Mouse (Mus musculus): ENCODE data around the gene Dtd1. TPM values are rescaled to one million over a fixed set of nuclear protein-coding genes. Genes with fewer than 3 reads are reported as not detected.

Gene Dtd1
- polyA plus RNA-seq, 1 experiment from 2014 or later, result 45.8 TPM

DNA sequence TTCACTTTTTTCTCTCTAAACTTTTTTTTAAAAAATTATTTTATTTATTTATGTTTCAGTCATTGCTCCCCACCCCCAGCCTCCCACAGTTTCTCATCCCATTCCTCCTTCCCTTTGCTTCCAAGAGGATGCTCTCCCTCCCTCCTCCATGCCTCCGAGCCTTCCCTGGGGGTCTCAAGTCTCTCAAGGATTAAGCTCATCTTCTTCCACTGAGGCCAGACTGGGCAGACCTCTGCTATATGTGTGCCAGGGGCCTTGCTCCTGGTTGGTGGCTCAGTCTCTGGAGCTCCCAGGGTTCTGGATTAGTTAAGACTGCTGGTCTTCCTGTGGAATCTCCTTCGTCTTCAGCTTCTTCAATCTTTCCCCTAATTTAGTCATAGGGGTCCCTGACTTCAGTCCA, 110.0 kb downstream of the Dtd1 start:
- in situ Hi-C loops (cut with MboI; ENCODE audit: low pct_unique_long_range_greater_than_20kb), result no loop called here
- POLR2A ChIA-PET, result interaction anchor here (1.0 kb wide), 1 partner anchor 11 kb away, joined by 3 read pairs; no protein-coding TSS in a partner anchor
- TF ChIP-seq CTCF (IDR thresholded peaks at IDR 0.05), result no peak
- ATAC-seq, result no peak
- H3K27me3 ChIP-seq, result no peaks in the 10 kb centered on the region
- DNase-seq (ENCODE audit: low read depth, low spot score), result no peak
- CTCF ChIA-PET, result interaction anchor here (2.0 kb wide), 1 partner anchor 10 kb away, joined by 7 read pairs; no protein-coding TSS in a partner anchor

DNA sequence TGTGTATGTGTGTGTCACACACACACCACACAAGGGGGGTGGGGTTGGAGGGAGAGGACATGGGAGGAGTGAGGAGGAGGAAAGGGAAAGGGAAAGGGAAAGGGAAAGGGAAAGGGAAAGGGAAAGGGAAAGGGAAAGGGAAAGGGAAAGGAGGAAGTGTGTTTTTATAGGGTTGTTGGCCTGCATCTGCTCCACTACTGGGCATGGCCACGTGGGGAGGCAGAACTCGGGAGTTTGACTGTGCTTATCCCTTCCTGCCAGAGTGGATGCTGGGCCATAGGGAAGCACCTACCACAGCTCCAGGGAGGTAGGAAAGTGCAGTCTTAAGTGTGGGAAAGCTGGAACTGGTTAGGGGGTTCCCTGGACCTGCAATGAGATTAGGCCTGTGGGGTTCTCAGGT, 114.9 kb downstream of the Dtd1 start:
- in situ Hi-C loops (cut with MboI; ENCODE audit: low pct_unique_long_range_greater_than_20kb), result no loop called here
- POLR2A ChIA-PET, result no interaction called here
- no peaks in the 10 kb centered on the region for H3K27me3 ChIP-seq
- no peak for ATAC-seq
- DNase-seq (ENCODE audit: low read depth, low spot score), result no peak
- CTCF ChIA-PET, result interaction anchor here (2.2 kb wide), 1 partner anchor 10 kb away, joined by 7 read pairs; no protein-coding TSS in a partner anchor
- TF ChIP-seq CTCF (IDR thresholded peaks at IDR 0.05), result no peak

DNA sequence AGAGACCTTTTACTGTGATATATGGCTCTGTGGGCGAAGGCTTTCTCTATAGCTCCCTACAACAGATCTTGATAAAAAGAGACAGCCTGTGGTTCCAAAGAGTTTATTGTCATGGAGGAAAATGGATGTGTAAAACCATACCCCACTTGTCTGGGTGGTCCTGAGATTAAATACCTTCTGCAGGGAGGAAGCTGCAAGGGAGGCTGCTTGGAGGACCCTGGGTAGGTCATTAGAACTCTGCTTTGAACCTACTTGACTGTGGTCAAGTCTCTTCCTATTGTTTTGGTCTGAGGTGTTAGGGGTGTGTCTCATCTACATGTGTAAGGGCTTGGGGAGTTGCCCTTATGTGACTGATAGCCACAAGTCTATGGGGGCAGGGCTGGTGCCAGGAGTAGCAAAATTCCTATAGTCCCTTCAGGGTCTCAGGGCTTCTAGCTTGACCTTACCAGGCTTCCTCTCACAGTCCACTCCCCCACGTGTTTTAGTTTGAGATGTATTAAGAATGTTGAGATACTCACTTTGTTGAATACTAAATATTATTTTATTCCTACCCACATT, 115.6 kb downstream of the Dtd1 start:
- POLR2A ChIA-PET, result no interaction called here
- no peak for TF ChIP-seq CTCF (IDR thresholded peaks at IDR 0.05)
- ATAC-seq, result no peak
- CTCF ChIA-PET, result interaction anchor here (2.2 kb wide), 1 partner anchor 9 kb away, joined by 7 read pairs; no protein-coding TSS in a partner anchor
- in situ Hi-C loops (cut with MboI; ENCODE audit: low pct_unique_long_range_greater_than_20kb), result no loop called here
- DNase-seq (ENCODE audit: low read depth, low spot score), result no peak
- H3K27me3 ChIP-seq, result no peaks in the 10 kb centered on the region

DNA sequence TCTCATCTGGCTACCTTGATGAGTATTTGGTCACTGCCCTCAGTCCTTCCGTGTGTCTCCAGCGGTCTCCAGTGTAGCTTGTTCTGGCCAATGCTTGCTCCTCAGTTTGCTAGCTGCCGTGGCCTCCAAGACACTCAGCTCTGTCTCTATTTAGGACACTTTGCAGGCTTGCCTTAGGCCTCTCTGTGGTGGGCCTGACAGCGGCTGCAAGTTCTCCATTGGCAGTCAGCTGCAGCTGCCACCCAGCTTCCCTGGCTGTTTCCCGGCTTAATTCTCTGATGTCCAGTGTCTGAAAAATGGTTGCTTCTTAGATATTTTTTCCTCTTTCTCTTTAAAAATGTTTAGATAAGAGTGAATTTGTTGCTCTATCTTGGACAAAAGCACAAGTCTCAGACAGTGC, 116.6 kb downstream of the Dtd1 start:
- in situ Hi-C loops (cut with MboI; ENCODE audit: low pct_unique_long_range_greater_than_20kb), result no loop called here
- CTCF ChIA-PET, result interaction anchor here (2.2 kb wide), 1 partner anchor 8 kb away, joined by 7 read pairs; no protein-coding TSS in a partner anchor
- POLR2A ChIA-PET, result no interaction called here
- ATAC-seq, result no peak
- TF ChIP-seq CTCF (IDR thresholded peaks at IDR 0.05), result no peak
- H3K27me3 ChIP-seq, result no peaks in the 10 kb centered on the region
- DNase-seq (ENCODE audit: low read depth, low spot score), result no peak

DNA sequence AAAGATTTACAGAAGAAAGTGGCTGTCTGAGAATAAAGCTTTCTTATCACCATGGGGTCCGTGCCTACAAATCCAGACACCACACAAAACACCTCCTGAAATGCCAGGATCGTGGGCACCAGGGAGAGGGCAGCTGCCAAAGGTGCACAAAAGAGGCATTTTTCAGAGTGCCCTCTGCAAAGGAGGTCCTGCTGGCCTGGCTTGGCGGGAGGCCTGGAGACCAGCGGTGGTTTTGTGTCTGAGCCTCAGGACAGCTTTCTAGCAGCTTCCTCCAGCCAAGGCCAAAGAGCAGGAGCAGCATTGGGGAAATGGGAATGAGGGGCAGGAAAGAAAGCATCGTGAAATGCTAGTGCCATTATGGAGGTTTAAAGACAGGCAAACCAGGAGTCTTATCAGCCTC, 118.6 kb downstream of the Dtd1 start:
- no peaks in the 10 kb centered on the region for H3K27me3 ChIP-seq
- CTCF ChIA-PET, result no interaction called here
- DNase-seq (ENCODE audit: low read depth, low spot score) (no peak), ATAC-seq (no peak)
- in situ Hi-C loops (cut with MboI; ENCODE audit: low pct_unique_long_range_greater_than_20kb), result no loop called here
- POLR2A ChIA-PET, result no interaction called here
- no peak for TF ChIP-seq CTCF (IDR thresholded peaks at IDR 0.05)

DNA sequence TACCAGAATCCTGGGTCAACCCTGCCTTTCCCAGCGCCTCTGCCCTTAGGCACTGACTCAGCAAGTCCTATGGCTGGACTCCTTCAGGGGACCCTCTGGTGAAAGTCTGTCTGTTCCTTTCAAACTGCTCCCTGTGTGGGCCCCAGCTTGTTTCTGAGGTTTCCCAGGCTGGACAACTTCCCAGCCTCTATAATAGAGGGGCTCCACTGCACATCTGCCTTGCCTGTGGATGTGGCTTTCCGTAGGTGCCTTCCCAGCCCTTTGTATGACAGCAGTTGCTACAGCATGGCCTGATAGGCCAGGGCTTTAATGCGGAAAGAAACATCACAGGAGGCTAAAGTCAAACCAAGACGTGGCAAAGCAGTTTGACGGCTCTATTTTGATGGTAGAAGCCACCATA, 119.6 kb downstream of the Dtd1 start:
- in situ Hi-C loops (cut with MboI; ENCODE audit: low pct_unique_long_range_greater_than_20kb), result no loop called here
- TF ChIP-seq CTCF (IDR thresholded peaks at IDR 0.05), result no peak
- no peaks in the 10 kb centered on the region for H3K27me3 ChIP-seq
- ChIA-PET POLR2A (no interaction called here), CTCF (no interaction called here)
- no peak for DNase-seq (ENCODE audit: low read depth, low spot score)
- ATAC-seq, result no peak

DNA sequence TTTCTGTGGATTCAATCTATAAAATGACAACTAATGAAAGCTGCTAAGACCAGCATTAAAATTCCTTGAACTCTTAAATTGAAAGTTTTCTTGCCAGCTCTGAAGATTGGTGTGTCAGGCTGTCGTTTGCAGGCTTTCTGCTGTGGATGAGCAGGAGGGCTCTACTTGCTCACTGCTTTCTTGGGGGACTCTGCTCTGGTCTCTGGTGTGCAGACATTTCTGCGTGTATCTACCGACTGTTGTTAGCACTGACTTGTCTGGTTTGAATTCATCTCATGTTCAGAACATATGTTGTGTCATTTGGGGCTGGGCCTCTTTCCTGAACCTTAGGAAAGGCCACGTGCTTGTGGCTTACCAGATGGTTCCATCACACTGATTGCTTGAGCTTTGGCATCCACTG, 120.0 kb downstream of the Dtd1 start:
- no peak for TF ChIP-seq CTCF (IDR thresholded peaks at IDR 0.05)
- ATAC-seq (no peak), DNase-seq (ENCODE audit: low read depth, low spot score) (no peak)
- ChIA-PET CTCF (no interaction called here), POLR2A (no interaction called here)
- in situ Hi-C loops (cut with MboI; ENCODE audit: low pct_unique_long_range_greater_than_20kb), result loop anchor here (10.0 kb wide), 2 partner anchors 145 to 445 kb away; partner anchors contain the start of gene Slc24a3
- H3K27me3 ChIP-seq, result no peaks in the 10 kb centered on the region

DNA sequence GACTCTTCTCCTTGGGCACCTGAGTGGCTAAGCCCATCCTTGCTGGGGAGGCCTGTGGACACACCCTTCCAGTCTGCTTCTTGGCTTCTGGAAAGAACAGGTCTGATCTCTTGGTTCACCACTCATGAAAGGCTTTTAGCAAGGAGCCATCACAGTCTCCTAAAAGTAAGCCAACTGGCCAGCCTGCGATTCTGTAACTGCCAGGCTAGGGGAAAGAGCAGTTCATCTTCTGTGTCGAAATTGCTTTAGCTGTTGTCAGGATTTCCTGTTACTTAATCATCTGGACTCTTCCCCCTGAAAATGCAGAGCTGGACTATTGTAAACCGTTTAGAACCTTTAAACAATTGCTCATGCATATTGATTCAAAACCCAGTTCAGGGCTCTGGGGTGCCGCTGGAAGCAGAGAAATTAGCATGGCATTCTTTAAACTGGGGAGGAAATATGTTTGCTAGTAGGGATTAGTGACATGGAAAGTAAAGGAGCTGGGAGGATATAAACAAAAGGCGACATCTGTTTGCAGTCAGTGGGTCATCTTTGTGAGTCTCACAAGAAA, 120.8 kb downstream of the Dtd1 start:
- ChIA-PET CTCF (no interaction called here), POLR2A (no interaction called here)
- in situ Hi-C loops (cut with MboI; ENCODE audit: low pct_unique_long_range_greater_than_20kb), result loop anchor here (10.0 kb wide), 2 partner anchors 144 to 444 kb away; partner anchors contain the start of gene Slc24a3
- DNase-seq (ENCODE audit: low read depth, low spot score) (no peak), ATAC-seq (no peak)
- H3K27me3 ChIP-seq, result no peaks in the 10 kb centered on the region
- no peak for TF ChIP-seq CTCF (IDR thresholded peaks at IDR 0.05)

DNA sequence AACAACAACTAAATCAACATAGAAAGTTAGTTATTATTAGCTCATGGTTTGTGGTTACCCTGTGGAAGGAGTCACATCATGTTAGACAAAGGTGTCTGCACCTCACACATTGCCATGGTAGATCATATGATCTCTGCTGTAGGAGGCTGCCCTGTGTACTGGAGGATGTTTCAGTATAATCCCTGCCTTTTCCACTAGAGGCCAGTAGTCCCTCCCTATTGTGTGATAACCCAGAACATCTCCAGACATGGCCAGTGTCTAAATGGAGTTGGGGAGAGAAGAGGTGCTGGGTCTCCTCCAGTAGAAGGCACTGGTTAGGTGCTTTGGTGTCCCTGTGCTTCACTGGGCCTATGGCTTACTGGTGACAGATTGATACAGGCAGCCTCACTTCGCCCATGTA, 125.0 kb downstream of the Dtd1 start:
- TF ChIP-seq CTCF (IDR thresholded peaks at IDR 0.05), result peak; percentile 73
- in situ Hi-C loops (cut with MboI; ENCODE audit: low pct_unique_long_range_greater_than_20kb), result loop anchor here (10.0 kb wide), 2 partner anchors 140 to 440 kb away; partner anchors contain the start of gene Slc24a3
- ChIA-PET CTCF (interaction anchor here (0.9 to 1.8 kb wide), 6 partner anchors 8 to 144 kb away, joined by 3 to 7 read pairs (median 4); no protein-coding TSS in a partner anchor), POLR2A (no interaction called here)
- ATAC-seq (peak; percentile 78), DNase-seq (ENCODE audit: low read depth, low spot score) (no peak)
- no peaks in the 10 kb centered on the region for H3K27me3 ChIP-seq

DNA sequence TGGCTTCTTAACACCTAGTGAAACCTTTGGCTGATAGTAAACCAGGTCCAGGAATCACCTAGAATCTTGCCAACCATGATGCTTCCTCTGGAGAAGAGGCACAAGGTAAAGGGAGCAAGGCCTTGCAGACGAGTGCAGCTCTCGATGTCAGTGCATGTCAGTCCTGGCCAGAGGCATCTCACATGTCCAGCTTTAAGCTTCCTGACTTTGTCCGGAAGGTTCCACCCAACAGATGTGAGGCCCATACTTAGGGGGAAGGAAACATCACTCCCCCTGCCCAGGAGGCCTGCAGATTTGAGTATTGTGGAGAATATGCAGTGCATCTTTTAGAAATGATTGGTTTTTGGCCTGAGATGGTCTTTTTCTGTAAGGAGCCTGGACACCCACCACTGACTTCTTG, 127.4 kb downstream of the Dtd1 start:
- ATAC-seq, result no peak
- no peak for DNase-seq (ENCODE audit: low read depth, low spot score)
- CTCF ChIA-PET, result interaction anchor here (1.0 to 1.3 kb wide), 2 partner anchors 21 to 141 kb away, joined by 3 to 4 read pairs; no protein-coding TSS in a partner anchor
- no peak for TF ChIP-seq CTCF (IDR thresholded peaks at IDR 0.05)
- POLR2A ChIA-PET, result no interaction called here
- in situ Hi-C loops (cut with MboI; ENCODE audit: low pct_unique_long_range_greater_than_20kb), result loop anchor here (10.0 kb wide), 2 partner anchors 138 to 438 kb away; partner anchors contain the start of gene Slc24a3
- no peaks in the 10 kb centered on the region for H3K27me3 ChIP-seq

DNA sequence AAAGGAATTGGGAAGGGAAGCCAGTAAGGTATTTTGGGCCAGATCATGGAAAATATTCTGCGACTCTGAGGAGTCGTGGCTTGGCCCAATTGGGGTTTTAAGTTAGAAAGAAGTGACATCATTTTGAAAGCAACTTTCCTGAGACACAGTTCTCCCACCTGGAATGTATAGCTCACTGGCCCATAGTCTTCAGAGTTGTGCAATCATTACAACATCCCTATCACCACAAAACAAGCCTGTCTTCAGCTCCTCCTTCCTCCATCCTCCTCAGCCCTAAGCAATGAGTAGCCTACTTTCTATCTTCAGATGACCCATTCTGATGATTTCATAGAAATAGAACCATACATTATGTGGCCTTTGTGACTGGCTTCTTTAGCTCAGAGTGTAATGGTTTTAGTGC, 130.1 kb downstream of the Dtd1 start:
- TF ChIP-seq CTCF (IDR thresholded peaks at IDR 0.05), result no peak
- DNase-seq (ENCODE audit: low read depth, low spot score), result no peak
- ATAC-seq, result no peak
- no peaks in the 10 kb centered on the region for H3K27me3 ChIP-seq
- ChIA-PET CTCF (no interaction called here), POLR2A (interaction anchor here (0.5 kb wide), 1 partner anchor 286 kb away, joined by 3 read pairs; no protein-coding TSS in a partner anchor)
- in situ Hi-C loops (cut with MboI; ENCODE audit: low pct_unique_long_range_greater_than_20kb), result loop anchor here (10.0 kb wide), 2 partner anchors 135 to 435 kb away; partner anchors contain the start of gene Slc24a3

All from Patski (cell line).